Mouse (Mus musculus) myocyte (in vitro differentiated cells): ENCODE measurements around the gene Chd3. TPM values are rescaled to one million over a fixed set of nuclear protein-coding genes. Genes with fewer than 3 reads are reported as not detected.

Source experiments
- H3K27me3 ChIP-seq: one replicate; pipeline ENCODE4 v1.6.1; 2011; ENCODE audit not compliant: control insufficient read depth, insufficient read depth, insufficient read length
- H3K36me3 ChIP-seq: one replicate; pipeline ENCODE4 v1.6.1; 2011; ENCODE audit not compliant: control insufficient read depth, insufficient read depth
- H3K4me2 ChIP-seq: one replicate; pipeline ENCODE4 v1.6.1; 2011; ENCODE audit warnings: low read depth, control low read depth
- H3K4me3 ChIP-seq: one replicate; pipeline ENCODE4 v1.5.1; 2011; ENCODE audit warnings: mild to moderate bottlenecking, control low read depth, moderate library complexity
- H3K79me2 ChIP-seq: one replicate; pipeline ENCODE4 v1.6.1; 2011; ENCODE audit not compliant: control insufficient read depth, insufficient read depth
- H3ac ChIP-seq: one replicate; pipeline ENCODE4 v1.6.1; 2011; ENCODE audit not compliant: control insufficient read depth, insufficient read length
- CEBPB ChIP-seq: IDR thresholded peaks from 2 replicates; pipeline ENCODE4 v1.6.1; 2011; ENCODE audit warnings: mild to moderate bottlenecking, moderate library complexity; ENCODE audit not compliant: poor library complexity, insufficient read depth, severe bottlenecking
- E2F4 ChIP-seq: IDR thresholded peaks from one replicate; pipeline ENCODE4 v1.6.1; 2011; ENCODE audit warnings: mild to moderate bottlenecking, control low read depth, moderate library complexity; ENCODE audit not compliant: insufficient read depth
- MAX ChIP-seq: IDR thresholded peaks from one replicate; pipeline ENCODE4 v1.6.1; 2011; ENCODE audit warnings: low read depth, mild to moderate bottlenecking, control low read depth
- MYOD1 ChIP-seq, 3 experiments: IDR thresholded peaks; one replicate each; pipeline ENCODE4 v1.6.1; 2011; ENCODE audit warnings: control low read depth in 2 of 3, low read depth in 2 of 3, mild to moderate bottlenecking in 2 of 3, moderate library complexity in 1 of 3; ENCODE audit not compliant: insufficient read length in 2 of 3, control insufficient read depth in 1 of 3
- MYOG ChIP-seq, 3 experiments: IDR thresholded peaks; one replicate each; pipeline ENCODE4 v1.6.1; 2011; ENCODE audit warnings: control low read depth in 2 of 3, low read depth in 2 of 3, mild to moderate bottlenecking in 2 of 3; ENCODE audit not compliant: insufficient read length in 2 of 3, control insufficient read depth in 1 of 3, insufficient read depth in 1 of 3
- POLR2A ChIP-seq: IDR thresholded peaks from one replicate; pipeline ENCODE4 v1.6.1; 2011; ENCODE audit warnings: low read depth, mild to moderate bottlenecking, control low read depth, moderate library complexity; ENCODE audit not compliant: insufficient read length
- POLR2AphosphoS2 ChIP-seq: IDR thresholded peaks from one replicate; pipeline ENCODE4 v1.6.1; 2011; ENCODE audit warnings: low read depth, control low read depth; ENCODE audit not compliant: insufficient read length
- REST ChIP-seq: IDR thresholded peaks from one replicate; pipeline ENCODE4 v1.6.1; 2011; ENCODE audit warnings: mild to moderate bottlenecking, control low read depth, moderate library complexity; ENCODE audit not compliant: insufficient read depth, insufficient read length
- SRF ChIP-seq: IDR thresholded peaks from one replicate; pipeline ENCODE4 v1.6.1; 2011; ENCODE audit warnings: low read depth; ENCODE audit not compliant: control insufficient read depth, insufficient read length
- TCF12 ChIP-seq: IDR thresholded peaks from one replicate; pipeline ENCODE4 v1.6.1; 2011; ENCODE audit warnings: mild to moderate bottlenecking, control low read depth; ENCODE audit not compliant: poor library complexity, insufficient read depth, severe bottlenecking
- TCF3 ChIP-seq: IDR thresholded peaks from one replicate; pipeline ENCODE4 v1.6.1; 2011; ENCODE audit warnings: low read depth, control low read depth; ENCODE audit not compliant: insufficient read length
- USF1 ChIP-seq: IDR thresholded peaks from one replicate; pipeline ENCODE4 v1.6.1; 2011; ENCODE audit warnings: low read depth, mild to moderate bottlenecking, control low read depth, moderate library complexity
- polyA plus RNA-seq: library from polyadenylated mRNA; unstranded; fragments of >200 nt; fragmentation: generic; extraction: Trizol; gene quantifications from one replicate; pipeline ENCODE4 v1.2.1, GENCODE M21; 2012; ENCODE audit warnings: missing spikeins

Chd3 gene
- polyA plus RNA-seq, 1 experiment, result 148 TPM

DNA sequence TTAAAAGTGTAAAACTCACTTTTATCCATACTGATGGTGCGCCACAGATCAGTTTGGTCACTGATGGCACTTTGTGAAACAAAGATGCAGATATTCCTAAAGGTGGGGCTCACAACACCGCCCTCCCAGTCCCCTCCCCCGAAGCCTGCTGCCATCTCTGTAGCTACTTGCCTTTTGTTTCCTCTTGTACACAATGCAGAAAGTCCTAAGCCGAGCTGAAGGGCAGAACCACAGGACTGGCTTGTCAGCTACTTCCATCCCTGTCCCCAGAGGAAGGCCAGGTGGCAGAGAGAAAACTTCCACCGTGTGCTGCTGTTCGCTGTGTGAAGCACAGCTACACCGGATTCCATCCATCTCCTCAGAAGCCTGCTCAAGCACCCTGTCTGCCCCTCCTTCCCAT is 71.0 kb downstream of the Chd3 start:
- TF ChIP-seq E2F4 (no peak), POLR2A (no peak), REST (no peak), MAX (no peak), CEBPB (no peak), SRF (no peak), POLR2AphosphoS2 (no peak), USF1 (no peak)
- no peak overlapping the region for H3K4me3 ChIP-seq
- H3K79me2 ChIP-seq, result no peaks in the 10 kb centered on the region
- no peaks in the 10 kb centered on the region for H3K27me3 ChIP-seq
- H3K4me2 ChIP-seq, result no peak overlapping the region
- peaks cover 12% of the 10 kb centered on the region for H3K36me3 ChIP-seq
- H3ac ChIP-seq, result no peak overlapping the region

DNA sequence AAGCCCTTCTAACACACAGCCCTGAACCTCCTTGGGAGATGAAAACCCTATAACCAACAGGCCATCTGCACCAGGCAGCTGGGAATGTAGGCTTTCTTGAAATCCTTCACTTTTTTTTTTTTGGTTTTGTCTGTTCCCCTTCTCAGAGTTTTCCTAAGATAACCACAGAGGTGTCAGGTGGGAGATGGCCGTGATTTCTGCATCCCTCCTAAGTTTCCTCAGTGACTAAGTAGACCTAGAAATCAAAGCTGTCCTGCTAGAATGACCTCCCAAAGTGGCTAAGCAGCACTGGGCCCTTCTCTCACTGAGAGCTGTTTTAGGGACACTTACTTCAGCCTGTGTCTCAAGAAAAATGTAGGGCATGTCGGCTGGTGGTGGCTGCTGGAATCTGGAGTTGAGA is 71.4 kb downstream of the Chd3 start:
- H3K4me2 ChIP-seq, result no peak overlapping the region

DNA sequence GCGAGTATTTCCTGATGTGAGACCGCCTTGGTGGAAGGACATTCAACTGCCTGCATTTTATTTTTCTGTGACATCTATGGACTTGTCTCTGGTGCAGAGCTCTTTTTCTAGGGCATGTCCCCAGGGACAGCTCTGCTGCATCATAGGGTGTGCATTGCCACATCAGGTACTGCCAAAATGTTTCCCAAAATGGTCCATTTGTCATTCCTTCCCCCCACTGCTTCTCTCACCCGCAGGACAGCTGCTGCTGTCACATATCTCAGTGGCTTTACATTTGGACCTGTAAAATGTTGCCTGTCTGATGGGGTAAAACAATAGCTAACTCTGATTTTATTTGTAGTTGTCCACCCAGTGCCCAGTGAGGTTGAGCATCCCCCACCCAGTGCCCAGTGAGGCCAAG is 73.9 kb downstream of the Chd3 start:
- H3K4me2 ChIP-seq, result peak overlapping the region; percentile 3
- H3K27me3 ChIP-seq, result no peaks in the 10 kb centered on the region
- H3K36me3 ChIP-seq, result peaks cover 2% of the 10 kb centered on the region
- no peak for TF ChIP-seq POLR2A
- TF ChIP-seq REST, result no peak
- no peak for TF ChIP-seq POLR2AphosphoS2
- no peak for TF ChIP-seq TCF3
- TF ChIP-seq USF1, result no peak
- TF ChIP-seq MYOG (IDR thresholded peaks at IDR 0.05; ENCODE audit: control insufficient read depth in 1 of 3, insufficient read depth in 1 of 3, insufficient read length in 2 of 3, low read depth in 2 of 3), result peak in 1 of 3 experiments; percentile 51
- TF ChIP-seq MYOD1 (IDR thresholded peaks at IDR 0.05; ENCODE audit: control insufficient read depth in 1 of 3, insufficient read length in 2 of 3, low read depth in 2 of 3), result peak; percentile 89 to 96 (median 94)
- TF ChIP-seq SRF, result peak; percentile 51
- 0 out of 2 replicates have a peak, but pooled peaks have one; percentile 20 for TF ChIP-seq CEBPB
- TF ChIP-seq TCF12, result peak; percentile 31
- no peak for TF ChIP-seq MAX
- TF ChIP-seq E2F4, result no peak
- no peak overlapping the region for H3K4me3 ChIP-seq
- H3K79me2 ChIP-seq, result no peaks in the 10 kb centered on the region
- no peak overlapping the region for H3ac ChIP-seq

More for the DNA sequence above, 71.4 kb downstream of the Chd3 start:
- TF ChIP-seq REST, result no peak
- TF ChIP-seq CEBPB, result no peak
- no peak for TF ChIP-seq TCF3
- no peak for TF ChIP-seq TCF12
- no peak for TF ChIP-seq SRF
- no peak for TF ChIP-seq E2F4
- TF ChIP-seq MYOD1 (IDR thresholded peaks at IDR 0.05; ENCODE audit: control insufficient read depth in 1 of 3, insufficient read length in 2 of 3, low read depth in 2 of 3), result no peak
- TF ChIP-seq POLR2A, result no peak
- no peak for TF ChIP-seq POLR2AphosphoS2
- Histone ChIP-seq H3ac (no peak overlapping the region), H3K27me3 (no peaks in the 10 kb centered on the region), H3K4me3 (no peak overlapping the region), H3K79me2 (no peaks in the 10 kb centered on the region), H3K36me3 (peaks cover 12% of the 10 kb centered on the region)

Other genes with a start within 250 kb of the Chd3 start
- 0.28 TPM for gene Hes7, start 249.0 kb downstream of the Chd3 start, polyA plus RNA-seq
- 0.78 TPM for gene 9130213A22Rik, start 246.8 kb downstream of the Chd3 start, polyA plus RNA-seq
- gene Aloxe3, start 243.5 kb downstream of the Chd3 start, polyA plus RNA-seq, result 0.01 TPM
- not detected for gene Alox12b, start 212.4 kb downstream of the Chd3 start, polyA plus RNA-seq
- gene Alox8, start 171.6 kb downstream of the Chd3 start, polyA plus RNA-seq, result not detected
- not detected for gene Gucy2e, start 132.4 kb downstream of the Chd3 start, polyA plus RNA-seq
- gene Cntrob, start 45.6 kb downstream of the Chd3 start, polyA plus RNA-seq, result 10.3 TPM
- gene Trappc1, start 45.4 kb downstream of the Chd3 start, polyA plus RNA-seq, result 116 TPM
- gene Kcnab3, start 43.1 kb downstream of the Chd3 start, polyA plus RNA-seq, result 2.0 TPM
- 2.5 TPM for gene Rnf227, start 28.9 kb downstream of the Chd3 start, polyA plus RNA-seq
- gene Naa38, start 26.1 kb upstream of the Chd3 start, polyA plus RNA-seq, result 126 TPM
- 23.0 TPM for gene Cyb5d1, start 26.2 kb upstream of the Chd3 start, polyA plus RNA-seq
- gene Tmem88, start 28.8 kb upstream of the Chd3 start, polyA plus RNA-seq, result 0.16 TPM
- gene Kdm6b, start 44.3 kb upstream of the Chd3 start, polyA plus RNA-seq, result 31.0 TPM
- 0.24 TPM for gene Dnah2, start 179.7 kb upstream of the Chd3 start, polyA plus RNA-seq
- gene Efnb3, start 190.8 kb upstream of the Chd3 start, polyA plus RNA-seq, result 0.36 TPM
- gene Wrap53, start 210.8 kb upstream of the Chd3 start, polyA plus RNA-seq, result 9.1 TPM
- 119 TPM for gene Trp53, start 211.0 kb upstream of the Chd3 start, polyA plus RNA-seq
- 6.6 TPM for gene Atp1b2, start 236.5 kb upstream of the Chd3 start, polyA plus RNA-seq
- gene Shbg, start 248.5 kb upstream of the Chd3 start, polyA plus RNA-seq, result 0.05 TPM